Mouse (Mus musculus): ENCODE measurements at regions not wholly inside any gene's neighbourhood (a gene's known extent, or its start where the extent isn't known, plus 50 kb on each side); places are given as distances from the start of the nearest gene placed in this dataset.

DNA sequence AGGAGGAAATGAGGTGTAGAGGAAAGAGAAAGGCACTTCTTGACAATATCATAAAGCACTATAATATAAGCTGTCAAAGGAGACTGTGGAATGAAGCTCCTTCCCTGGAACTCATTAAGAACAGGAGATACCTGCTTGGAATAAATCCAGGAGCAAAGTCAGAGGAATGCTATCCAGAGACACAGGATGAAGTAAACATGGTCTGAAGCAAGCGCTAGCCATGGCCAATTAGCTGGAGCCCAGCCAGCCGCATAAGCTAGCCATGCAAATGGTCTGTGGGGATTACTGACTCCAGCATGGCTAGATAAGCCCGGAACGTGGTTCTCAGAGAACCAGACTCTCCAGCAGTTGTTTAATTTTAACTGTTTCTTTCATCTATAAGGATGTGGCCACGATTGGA, 54.9 kb upstream of the Gpc3 start:
- intact Hi-C loops (cut with DNase I) = no loop called here
- DNase-seq (ENCODE audit: low spot score in 2 of 2) = no peak

DNA sequence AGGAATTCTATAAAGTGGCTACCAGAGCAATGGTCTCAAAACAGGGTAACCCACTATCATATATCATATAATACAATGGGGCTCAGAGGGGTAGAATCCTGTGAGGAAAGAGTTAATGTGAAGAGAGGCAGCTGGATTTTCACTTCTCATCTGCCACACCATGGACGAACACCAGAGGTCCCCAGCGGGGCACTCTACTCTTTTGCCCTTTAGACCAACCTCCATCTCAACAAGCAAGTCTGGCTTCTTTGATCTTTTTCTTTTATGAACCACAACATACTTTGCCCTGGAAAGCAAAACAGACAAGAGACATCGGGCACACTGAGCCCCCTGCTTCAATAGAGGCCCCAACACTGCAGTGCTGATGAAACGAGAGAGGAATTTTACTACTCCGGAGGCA, 65.3 kb upstream of the Gpc3 start:
- intact Hi-C loops (cut with DNase I) = no loop called here
- no peak for DNase-seq (ENCODE audit: low spot score in 2 of 2)

DNA sequence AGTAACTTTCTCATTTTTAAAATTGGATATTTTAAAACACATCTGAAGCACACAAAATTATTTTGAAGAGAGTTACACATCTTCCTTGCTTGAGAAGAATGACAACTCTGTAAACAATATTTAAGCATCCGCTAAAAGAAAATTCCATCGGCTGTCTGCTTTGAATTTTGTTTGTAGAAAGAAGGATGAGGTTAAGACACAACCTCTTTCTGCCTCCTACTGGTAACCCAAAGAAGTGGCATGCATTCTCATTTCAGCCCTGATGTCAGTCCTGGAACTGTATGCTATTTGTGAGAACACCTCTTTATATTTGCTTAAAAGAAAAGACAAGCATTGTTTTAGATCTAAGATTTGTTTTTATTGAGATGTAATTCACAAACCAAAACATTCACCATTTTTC, 80.6 kb upstream of the Gpc3 start:
- DNase-seq (ENCODE audit: low spot score in 2 of 2) = no peak
- intact Hi-C loops (cut with DNase I) = no loop called here

DNA sequence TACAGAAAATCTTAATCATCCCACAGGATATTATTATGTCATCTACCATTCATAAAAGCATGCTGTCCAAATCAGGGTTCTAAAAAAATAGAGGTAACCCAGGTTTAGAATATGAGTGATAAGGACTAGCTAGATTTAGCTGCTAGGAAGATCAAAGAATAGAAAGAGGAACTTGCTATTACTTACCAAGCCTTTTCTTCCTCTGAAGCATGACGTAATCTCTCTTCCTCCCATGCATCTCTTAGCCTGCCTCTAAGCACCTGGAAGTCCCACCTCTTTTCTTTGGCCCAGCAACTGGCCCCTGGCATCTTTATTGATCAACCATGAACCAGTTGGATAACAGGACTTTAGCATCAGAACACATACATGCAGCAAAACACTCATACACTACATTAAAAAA, 85.9 kb upstream of the Gpc3 start:
- DNase-seq (ENCODE audit: low spot score in 2 of 2) = no peak
- intact Hi-C loops (cut with DNase I) = no loop called here

DNA sequence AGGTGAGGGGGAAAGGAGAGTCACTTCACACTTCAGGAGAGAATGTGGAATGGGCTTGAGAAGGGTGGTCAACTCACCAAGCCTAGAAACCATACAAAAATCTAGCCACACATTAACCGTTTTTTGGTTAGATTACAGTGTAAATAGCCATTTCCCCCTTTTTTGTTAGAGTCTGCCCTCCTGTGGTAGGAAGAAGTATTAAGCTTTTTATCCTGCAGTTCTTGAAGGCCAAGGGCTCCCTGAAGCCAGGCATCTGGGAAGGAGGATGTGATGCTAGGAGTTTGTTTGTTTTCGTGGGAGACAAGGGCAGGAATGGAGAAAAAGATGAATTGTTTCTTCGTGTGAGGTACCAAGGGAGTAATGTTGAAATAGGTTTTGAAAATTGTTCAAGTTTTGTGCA, 73.5 kb upstream of the Ccdc160 start:
- intact Hi-C loops (cut with DNase I) = loop anchor here (5.0 kb wide), 1 partner anchor 265 kb away; no protein-coding TSS in a partner anchor
- DNase-seq (ENCODE audit: low spot score in 2 of 2) = no peak

DNA sequence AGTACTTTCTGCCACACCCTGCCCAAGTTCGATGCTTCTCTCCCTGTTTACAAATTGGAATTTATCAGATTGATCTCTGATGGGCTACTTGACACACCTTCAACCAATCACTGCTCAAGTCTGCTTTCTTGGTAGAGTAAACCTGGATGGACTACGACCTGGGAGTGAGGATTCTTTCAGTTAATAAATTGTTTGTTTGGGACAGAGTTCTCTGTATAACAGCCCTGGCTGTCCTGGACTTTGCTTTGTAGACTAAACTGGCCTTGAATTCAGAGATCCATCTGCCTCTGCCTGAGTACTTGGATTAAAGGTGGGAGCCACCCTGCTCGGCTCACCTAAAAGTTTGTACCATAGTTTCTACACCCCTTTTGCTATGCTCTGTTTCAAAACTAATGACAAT, 52.9 kb upstream of the Ccdc160 start:
- intact Hi-C loops (cut with DNase I) = no loop called here
- DNase-seq (ENCODE audit: low spot score in 2 of 2) = no peak
